Mouse (Mus musculus): ENCODE measurements around the gene Tead1.

- no peak for TF ChIP-seq CTCF (IDR thresholded peaks at IDR 0.05; ENCODE audit: control insufficient read depth, insufficient read depth, insufficient read length)
- no peak for TF ChIP-seq MYOG (IDR thresholded peaks at IDR 0.05; ENCODE audit: control insufficient read depth, extremely low read depth, insufficient read length)
- no peak for TF ChIP-seq CEBPB (IDR thresholded peaks at IDR 0.05; ENCODE audit: low read depth)
- no peak for TF ChIP-seq MAX (IDR thresholded peaks at IDR 0.05)
- no peak for TF ChIP-seq USF1 (IDR thresholded peaks at IDR 0.05; ENCODE audit: low read depth)
- TF ChIP-seq MYOD1 (IDR thresholded peaks at IDR 0.05; ENCODE audit: control insufficient read depth, insufficient read length, low read depth) = no peak
- TF ChIP-seq FOSL1 (IDR thresholded peaks at IDR 0.05; ENCODE audit: insufficient read depth, low read length, poor library complexity, severe bottlenecking) = no peak
These were observed 263.9 kb downstream of the Tead1 start for GRCm38 (mm10) chr7:112943056-112943455.

Data from C2C12 (cell line).